Mouse (Mus musculus) frontal cortex, adult 2 months (tissue): Measurements from ENCODE around the gene Mboat7. TPM values are rescaled to one million over a fixed set of nuclear protein-coding genes. Genes with fewer than 3 reads are reported as not detected.

Experiments used
- DNase-seq, 2 experiments: peaks; one replicate each; pipeline ENCODE4 v3.0.0; 2022; ENCODE audit warnings: low spot score in 1 of 2; ENCODE audit errors: extremely low spot score in 1 of 2
- polyA plus RNA-seq: library from polyadenylated mRNA; depleted of rRNA; stranded (reverse); fragments of >200 nt; gene quantifications from 2 replicates; pipeline ENCODE4 v1.2.3, GENCODE M21; 2012; rRNA removed

Mboat7 gene
- polyA plus RNA-seq, 1 experiment = 139 TPM

- DNase-seq = peak in 1 of 2 experiments; percentile 16
Measured at GRCm38 (mm10) chr7:3645488-3646025, 47.8 kb downstream of the Mboat7 start.

DNA sequence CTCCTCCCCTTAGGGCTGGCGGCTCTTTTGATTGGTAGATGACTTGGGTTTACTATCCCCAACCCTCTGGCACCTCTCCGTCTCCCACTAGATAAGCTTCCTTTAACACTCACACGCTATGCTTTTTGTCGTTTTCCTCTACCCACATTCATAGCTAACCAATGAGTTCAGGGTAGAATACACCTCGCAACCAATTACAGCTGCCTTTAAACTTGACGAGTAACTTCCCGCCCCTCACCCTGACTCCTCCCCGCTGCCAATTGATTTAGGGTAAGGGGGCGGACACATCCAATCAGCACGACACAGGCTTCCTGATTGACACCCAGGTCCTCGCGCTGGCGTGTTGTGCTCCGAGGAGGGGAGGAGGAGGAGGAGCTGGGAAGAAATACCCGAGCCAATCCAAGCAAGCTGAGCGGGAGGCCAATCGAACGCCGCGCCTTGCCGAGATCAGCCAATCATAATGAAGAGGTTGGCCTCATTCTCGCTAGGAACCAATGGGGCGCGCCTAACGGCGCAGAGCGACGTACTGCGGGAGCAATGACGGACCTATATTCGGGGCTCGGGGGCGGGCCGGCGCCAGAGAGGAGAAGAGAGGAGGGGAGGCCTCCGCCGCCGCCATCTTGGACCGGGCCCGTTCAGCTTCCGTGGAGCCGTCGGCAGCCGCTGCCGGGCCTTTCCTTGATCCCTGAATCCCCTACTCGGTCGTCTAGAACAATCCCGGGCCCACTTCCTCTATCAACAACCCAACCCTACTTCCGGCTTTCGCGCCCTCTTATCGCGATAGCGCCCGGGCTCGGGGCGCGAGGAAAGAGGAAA lies 48.4 kb downstream of the Mboat7 start, which contains the start of gene Cnot3:
Gene Cnot3 (plus strand): TSS at position 597 of the 816 bp plus-strand sequence.
- peak; percentile 99 to 100 for DNase-seq

DNA sequence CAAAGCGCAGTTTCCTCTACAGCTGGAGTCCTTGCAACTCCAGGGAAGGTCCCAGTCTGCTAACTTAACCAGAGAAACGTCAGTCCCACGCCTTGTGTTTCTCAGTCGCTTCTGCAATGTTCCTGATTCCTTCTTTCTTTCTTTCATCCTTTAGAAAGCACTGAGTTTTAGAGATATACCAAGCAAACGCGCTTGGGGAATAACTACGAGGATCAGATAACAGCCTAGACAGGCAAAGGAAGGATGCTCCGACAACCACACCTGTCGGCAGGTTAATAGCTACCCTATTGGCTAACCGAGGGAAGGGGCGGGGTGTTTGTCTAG lies 49.0 kb downstream of the Mboat7 start:
- no peak for DNase-seq

GRCm38 (mm10) chr7:3643843-3644242 lies 49.5 kb downstream of the Mboat7 start:
- DNase-seq = no peak

- DNase-seq = no peak
Measured at GRCm38 (mm10) chr7:3643412-3643811, 49.9 kb downstream of the Mboat7 start.

GRCm38 (mm10) chr7:3630478-3630815 lies 62.9 kb downstream of the Mboat7 start:
- DNase-seq = no peak

DNA sequence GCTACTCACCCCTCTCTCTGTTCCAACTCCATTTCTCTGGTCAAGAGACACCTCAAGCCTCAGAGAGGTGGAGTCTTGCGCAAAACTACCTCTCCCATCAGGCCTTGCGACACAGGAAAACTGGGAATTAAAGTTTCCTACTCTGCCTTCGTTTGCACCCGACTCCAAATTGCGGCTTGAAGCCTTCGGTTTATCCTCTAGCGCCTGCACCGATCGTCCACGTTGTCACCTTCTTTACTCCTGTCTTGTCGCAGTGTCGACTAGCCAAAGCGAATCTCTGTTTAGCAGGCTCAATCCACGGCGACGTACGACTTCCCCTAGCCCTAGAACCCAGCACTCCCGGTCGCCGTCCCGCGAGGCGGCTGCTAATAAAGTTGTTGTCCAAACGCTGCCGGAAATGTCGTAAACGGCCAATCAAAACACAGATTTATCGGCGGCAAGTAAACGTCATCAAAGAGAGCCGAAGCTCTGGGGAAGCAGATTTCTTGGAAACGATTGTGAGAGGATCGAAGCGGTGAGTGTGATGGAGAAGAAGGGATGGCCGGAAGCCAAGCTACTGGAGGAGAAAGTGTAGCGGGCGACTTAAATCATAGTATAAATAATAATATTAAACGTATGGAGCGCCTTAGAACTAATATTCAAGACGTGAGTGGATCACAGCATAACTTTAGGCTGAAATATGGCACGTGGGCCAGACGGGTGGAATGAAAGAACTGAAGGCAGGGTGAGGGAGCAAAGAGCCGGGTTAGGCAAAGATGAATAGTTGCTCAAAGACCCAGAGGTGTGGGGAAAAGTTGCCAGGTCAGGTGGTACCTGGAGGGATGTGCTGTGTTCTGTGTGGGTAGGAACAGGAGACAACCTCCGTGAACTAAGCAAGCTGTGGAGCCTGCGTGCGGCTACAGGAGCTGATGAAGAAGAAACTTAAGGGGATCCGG lies 63.5 kb downstream of the Mboat7 start, which contains the start of the genes Tfpt and Prpf31:
Gene Tfpt (minus strand): TSS at position 387 of the 935 bp plus-strand sequence.
Gene Prpf31 (plus strand): TSS at position 443 of the 935 bp plus-strand sequence.
- peak; percentile 92 to 98 for DNase-seq

GRCm38 (mm10) chr7:3629030-3629429 lies 64.3 kb downstream of the Mboat7 start:
- DNase-seq = no peak

Other genes starting within 250 kb of the Mboat7 start
- gene Tarm1, start 190.9 kb downstream of the Mboat7 start, polyA plus RNA-seq = 0.10 TPM in 1 of 2 replicates, not detected in the other
- 4.9 and 5.5 TPM in 2 replicates for gene Oscar, start 77.4 kb downstream of the Mboat7 start, polyA plus RNA-seq
- gene Ndufa3, start 76.2 kb downstream of the Mboat7 start, polyA plus RNA-seq = 302 and 306 TPM in 2 replicates
- gene Tfpt, start 63.6 kb downstream of the Mboat7 start, polyA plus RNA-seq = 38.1 and 43.3 TPM in 2 replicates
- gene Prpf31, start 63.5 kb downstream of the Mboat7 start, polyA plus RNA-seq = 59.0 and 68.2 TPM in 2 replicates
- gene Cnot3, start 48.3 kb downstream of the Mboat7 start, polyA plus RNA-seq = 49.5 and 63.6 TPM in 2 replicates
- 8.0 and 9.2 TPM in 2 replicates for gene Leng1, start 27.7 kb downstream of the Mboat7 start, polyA plus RNA-seq
- gene Tmc4, start 16.0 kb downstream of the Mboat7 start, polyA plus RNA-seq = 12.1 and 14.8 TPM in 2 replicates
- gene Tsen34, start 660 bp downstream of the Mboat7 start, polyA plus RNA-seq = 103 and 108 TPM in 2 replicates
- 852 and 1,031 TPM in 2 replicates for gene Rps9, start 10.5 kb upstream of the Mboat7 start, polyA plus RNA-seq
- gene Pirb, start 26.9 kb upstream of the Mboat7 start, polyA plus RNA-seq = 0.38 and 0.48 TPM in 2 replicates
- gene Gm15448, start 132.2 kb upstream of the Mboat7 start, polyA plus RNA-seq = not detected in 2 replicates
- gene Pira2, start 151.5 kb upstream of the Mboat7 start, polyA plus RNA-seq = not detected in 2 replicates
- gene Gm14548, start 204.6 kb upstream of the Mboat7 start, polyA plus RNA-seq = not detected in 2 replicates
- 0.04 TPM in 1 of 2 replicates, not detected in the other for gene Lilra6, start 222.0 kb upstream of the Mboat7 start, polyA plus RNA-seq